Mouse (Mus musculus): ENCODE measurements around the gene Rfc1. TPM values are rescaled to one million over a fixed set of nuclear protein-coding genes. Genes with fewer than 3 reads are reported as not detected.
A peak's percentile ranks its signal among the peaks of the same experiment; 100 is the strongest.

The Rfc1 gene
- 68.5 and 82.2 TPM in 2 replicates for polyA plus RNA-seq (2016; fragmentation: Nextera tagmentation; extraction: Ambion mirVana)

- Histone ChIP-seq H3K36me3 (no peaks in the 10 kb centered on the region), H3K9me3 (replicated peaks) (no peaks in the 10 kb centered on the region), H3K4me2 (replicated peaks) (peak within 1 kb of the TSS; percentile 83), H3K4me1 (peaks cover 7% of the 10 kb centered on the region), H3K4me3 (peak within 1 kb of the TSS; percentile 92), H3K27ac (peak within 1 kb of the TSS; percentile 74; the same call in 1 of the 2 replicates), H3K27me3 (no peaks in the 10 kb centered on the region), H3K9ac (peak within 1 kb of the TSS; percentile 86)
- under 1% methylated on average over 65 of the region's 65 CpGs for WGBS
- ATAC-seq (ENCODE audit: low FRiP score), result peak; percentile 97
Observed at GRCm38 (mm10) chr5:65335298-65336074, at the start of gene Rfc1. TSS of gene Rfc1 (minus strand) at chr5:65335670.

- H3K4me1 ChIP-seq, result no peaks in the 10 kb centered on the region
- no peaks in the 10 kb centered on the region for H3K9me3 ChIP-seq (replicated peaks)
- no peak for ATAC-seq (ENCODE audit: low FRiP score)
- no peak overlapping the region for H3K9ac ChIP-seq
- no peak overlapping the region for H3K4me3 ChIP-seq
- H3K36me3 ChIP-seq, result no peaks in the 10 kb centered on the region
- no peak overlapping the region for H3K4me2 ChIP-seq (replicated peaks)
- no peaks in the 10 kb centered on the region for H3K27me3 ChIP-seq
- H3K27ac ChIP-seq, result no peak overlapping the region
- 85% methylated on average over 7 of the region's 7 CpGs for WGBS
Observed at GRCm38 (mm10) chr5:65374746-65375145, 39.3 kb upstream of the Rfc1 start.

- no peaks in the 10 kb centered on the region for H3K4me1 ChIP-seq
- H3K27ac ChIP-seq, result no peak overlapping the region
- no peak overlapping the region for H3K9ac ChIP-seq
- WGBS, result 89% methylated on average over 7 of the region's 7 CpGs
- H3K27me3 ChIP-seq, result no peaks in the 10 kb centered on the region
- no peaks in the 10 kb centered on the region for H3K9me3 ChIP-seq (replicated peaks)
- H3K36me3 ChIP-seq, result no peaks in the 10 kb centered on the region
- ATAC-seq (ENCODE audit: low FRiP score), result no peak
- no peak overlapping the region for H3K4me2 ChIP-seq (replicated peaks)
- H3K4me3 ChIP-seq, result no peak overlapping the region
Observed at GRCm38 (mm10) chr5:65371551-65371950, 36.1 kb upstream of the Rfc1 start.

- Histone ChIP-seq H3K4me2 (replicated peaks) (no peak overlapping the region), H3K4me3 (no peak overlapping the region), H3K9me3 (replicated peaks) (no peaks in the 10 kb centered on the region), H3K27me3 (no peaks in the 10 kb centered on the region), H3K36me3 (no peaks in the 10 kb centered on the region), H3K4me1 (no peaks in the 10 kb centered on the region), H3K27ac (no peak overlapping the region), H3K9ac (no peak overlapping the region)
- no peak for ATAC-seq (ENCODE audit: low FRiP score)
- 92% methylated on average over 11 of the region's 11 CpGs for WGBS
Observed at GRCm38 (mm10) chr5:65367837-65368236, 32.4 kb upstream of the Rfc1 start.

- Histone ChIP-seq H3K4me2 (replicated peaks) (no peak overlapping the region), H3K9ac (no peak overlapping the region), H3K4me3 (no peak overlapping the region), H3K36me3 (no peaks in the 10 kb centered on the region), H3K4me1 (no peaks in the 10 kb centered on the region), H3K27me3 (no peaks in the 10 kb centered on the region), H3K27ac (no peak overlapping the region), H3K9me3 (replicated peaks) (no peaks in the 10 kb centered on the region; the same call in 1 of the 2 replicates)
- 86% methylated on average over 3 of the region's 3 CpGs for WGBS
- no peak for ATAC-seq (ENCODE audit: low FRiP score)
Observed at GRCm38 (mm10) chr5:65357771-65358170, 22.3 kb upstream of the Rfc1 start.

- H3K36me3 ChIP-seq, result no peaks in the 10 kb centered on the region
- no peaks in the 10 kb centered on the region for H3K4me1 ChIP-seq
- ATAC-seq (ENCODE audit: low FRiP score), result no peak
- H3K4me3 ChIP-seq, result no peak overlapping the region
- whole genome bisulfite sequencing, result 81% methylated on average over 6 of the region's 6 CpGs
- H3K9ac ChIP-seq, result no peak overlapping the region
- no peaks in the 10 kb centered on the region for H3K27me3 ChIP-seq
- H3K4me2 ChIP-seq (replicated peaks), result no peak overlapping the region
- H3K9me3 ChIP-seq (replicated peaks), result no peaks in the 10 kb centered on the region; the same call in 1 of the 2 replicates
- no peak overlapping the region for H3K27ac ChIP-seq
Observed at GRCm38 (mm10) chr5:65356851-65357250, 21.4 kb upstream of the Rfc1 start.

GRCm38 (mm10) chr5:65354985-65355384 is 19.5 kb upstream of the Rfc1 start:
- H3K27me3 ChIP-seq, result no peaks in the 10 kb centered on the region

GRCm38 (mm10) chr5:65354097-65354496 is 18.6 kb upstream of the Rfc1 start:
- H3K9ac ChIP-seq, result no peak overlapping the region
- WGBS, result 90% methylated on average over 3 of the region's 3 CpGs
- no peak overlapping the region for H3K27ac ChIP-seq
- H3K27me3 ChIP-seq, result 0 out of 2 replicates have a peak, but pooled peaks cover 2% of the 10 kb centered on the region
- no peak overlapping the region for H3K4me3 ChIP-seq
- H3K4me1 ChIP-seq, result no peaks in the 10 kb centered on the region
- ATAC-seq (ENCODE audit: low FRiP score), result no peak
- no peaks in the 10 kb centered on the region for H3K36me3 ChIP-seq
- no peaks in the 10 kb centered on the region; the same call in 1 of the 2 replicates for H3K9me3 ChIP-seq (replicated peaks)
- H3K4me2 ChIP-seq (replicated peaks), result no peak overlapping the region

More at GRCm38 (mm10) chr5:65354985-65355384, 19.5 kb upstream of the Rfc1 start:
- WGBS, result 71% methylated on average over 5 of the region's 5 CpGs
- Histone ChIP-seq H3K4me3 (no peak overlapping the region), H3K9me3 (replicated peaks) (no peaks in the 10 kb centered on the region; the same call in 1 of the 2 replicates), H3K4me1 (no peaks in the 10 kb centered on the region), H3K27ac (no peak overlapping the region), H3K36me3 (no peaks in the 10 kb centered on the region), H3K9ac (no peak overlapping the region), H3K4me2 (replicated peaks) (no peak overlapping the region)
- no peak for ATAC-seq (ENCODE audit: low FRiP score)

GRCm38 (mm10) chr5:65350508-65350907 is 15.0 kb upstream of the Rfc1 start:
- no peak for ATAC-seq (ENCODE audit: low FRiP score)
- Histone ChIP-seq H3K36me3 (no peaks in the 10 kb centered on the region), H3K4me2 (replicated peaks) (no peak overlapping the region), H3K4me1 (peaks cover 6% of the 10 kb centered on the region; the same call in 1 of the 2 replicates), H3K9ac (no peak overlapping the region), H3K27me3 (0 out of 2 replicates have a peak, but pooled peaks cover 2% of the 10 kb centered on the region), H3K27ac (no peak overlapping the region), H3K9me3 (replicated peaks) (no peaks in the 10 kb centered on the region; the same call in 1 of the 2 replicates), H3K4me3 (no peak overlapping the region)
- 57% methylated on average over 10 of the region's 10 CpGs for whole genome bisulfite sequencing

GRCm38 (mm10) chr5:65348168-65348567 is 12.7 kb upstream of the Rfc1 start, which contains the start of gene Klb:
TSS of gene Klb (plus strand) at chr5:65348314.
- no peaks in the 10 kb centered on the region for H3K9me3 ChIP-seq (replicated peaks)
- 0 out of 2 replicates have a peak within 1 kb of the TSS, but pooled peaks have one; percentile 47 for H3K9ac ChIP-seq
- peaks cover 6% of the 10 kb centered on the region; the same call in 1 of the 2 replicates for H3K4me1 ChIP-seq
- H3K36me3 ChIP-seq, result no peaks in the 10 kb centered on the region
- WGBS, result 25% methylated on average over 15 of the region's 15 CpGs
- H3K27me3 ChIP-seq, result 0 out of 2 replicates have a peak, but pooled peaks cover 2% of the 10 kb centered on the region
- H3K4me2 ChIP-seq (replicated peaks), result peak within 1 kb of the TSS; percentile 44
- ATAC-seq (ENCODE audit: low FRiP score), result no peak
- no peak within 1 kb of the TSS for H3K27ac ChIP-seq
- H3K4me3 ChIP-seq, result no peak within 1 kb of the TSS

GRCm38 (mm10) chr5:65340167-65340566 is 4.7 kb upstream of the Rfc1 start:
- Histone ChIP-seq H3K4me1 (no peaks in the 10 kb centered on the region), H3K27me3 (no peaks in the 10 kb centered on the region), H3K4me3 (no peak overlapping the region), H3K4me2 (replicated peaks) (no peak overlapping the region), H3K27ac (no peak overlapping the region), H3K9ac (no peak overlapping the region), H3K9me3 (replicated peaks) (no peaks in the 10 kb centered on the region), H3K36me3 (no peaks in the 10 kb centered on the region)
- WGBS, result 53% methylated on average over 4 of the region's 4 CpGs
- ATAC-seq (ENCODE audit: low FRiP score), result no peak

GRCm38 (mm10) chr5:65338394-65338793 is 2.9 kb upstream of the Rfc1 start:
- Histone ChIP-seq H3K9me3 (replicated peaks) (no peaks in the 10 kb centered on the region), H3K4me1 (peaks cover 7% of the 10 kb centered on the region), H3K4me3 (no peak overlapping the region), H3K9ac (no peak overlapping the region), H3K4me2 (replicated peaks) (no peak overlapping the region), H3K27me3 (no peaks in the 10 kb centered on the region), H3K36me3 (no peaks in the 10 kb centered on the region), H3K27ac (no peak overlapping the region)
- ATAC-seq (ENCODE audit: low FRiP score), result no peak
- 83% methylated on average over 6 of the region's 6 CpGs for WGBS

- Histone ChIP-seq H3K4me1 (peaks cover 7% of the 10 kb centered on the region), H3K4me2 (replicated peaks) (peak overlapping the region; percentile 83), H3K27me3 (no peaks in the 10 kb centered on the region), H3K9ac (no peak overlapping the region), H3K9me3 (replicated peaks) (no peaks in the 10 kb centered on the region), H3K4me3 (peak overlapping the region; percentile 92), H3K27ac (no peak overlapping the region), H3K36me3 (no peaks in the 10 kb centered on the region)
- ATAC-seq (ENCODE audit: low FRiP score), result peak; percentile 9; the same call in 1 of the 2 replicates
- 27% methylated on average over 4 of the region's 4 CpGs for WGBS
Observed at GRCm38 (mm10) chr5:65336075-65336355, 545 bp upstream of the Rfc1 start.
